Mouse (Mus musculus) frontal cortex, postnatal 14 days (tissue): ENCODE results near the gene Ptpre.

Source experiments
- DNase-seq, 2 experiments: peaks; one replicate each; pipeline ENCODE4 v3.0.0; 2022; ENCODE audit warnings: low spot score in 2 of 2

The Ptpre gene

DNA sequence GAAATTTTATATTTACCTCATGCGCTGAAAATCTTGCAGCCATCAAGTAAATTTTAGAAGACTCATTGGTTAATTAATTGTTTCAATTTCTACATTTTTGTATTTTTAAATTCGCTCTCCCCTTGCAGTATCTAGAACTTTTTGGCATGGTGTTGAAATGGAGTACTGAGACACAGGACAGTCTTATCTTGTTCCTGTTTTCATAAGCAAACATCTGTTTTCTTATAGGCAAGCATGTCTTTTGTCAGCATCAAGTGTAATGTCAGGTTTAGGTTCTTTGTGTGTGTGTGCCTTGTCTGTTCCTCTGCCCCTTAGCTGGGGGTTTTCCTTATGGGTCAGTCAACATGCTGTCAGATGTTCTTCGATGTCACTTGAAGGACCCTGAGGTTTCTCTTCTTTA, 39.0 kb downstream of the Ptpre start:
- no peak for DNase-seq

DNA sequence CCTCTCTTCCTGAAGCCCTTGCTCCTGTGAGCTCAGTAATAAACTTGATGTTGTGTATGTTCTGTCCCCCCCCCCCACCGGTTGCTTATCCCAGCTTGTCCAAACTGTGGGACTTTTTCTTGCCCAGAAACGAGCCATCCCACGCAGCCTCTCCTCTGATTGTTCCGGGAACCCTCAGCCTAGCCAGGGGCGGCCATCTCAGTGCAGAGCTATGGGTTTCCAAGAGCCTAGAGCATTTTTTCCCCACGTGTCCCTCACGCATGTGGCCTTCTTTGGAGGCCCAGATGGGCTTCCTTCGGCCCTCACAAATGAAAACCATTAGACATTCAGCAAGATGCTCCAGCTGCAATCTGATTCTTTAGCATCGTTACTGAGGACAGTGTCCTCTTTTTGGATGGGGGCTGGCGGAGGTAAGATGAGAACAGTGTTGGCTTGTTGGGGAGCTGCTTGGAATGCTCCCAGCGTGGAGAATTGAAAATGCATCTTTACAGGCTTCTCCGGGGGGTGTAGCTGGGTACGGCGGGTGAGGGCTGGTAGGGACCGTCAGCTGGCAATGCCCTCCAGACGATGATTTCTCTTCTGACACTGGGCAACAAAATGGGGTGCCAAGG, 41.5 kb downstream of the Ptpre start:
- peak in 1 of 2 experiments; percentile 52 for DNase-seq

DNA sequence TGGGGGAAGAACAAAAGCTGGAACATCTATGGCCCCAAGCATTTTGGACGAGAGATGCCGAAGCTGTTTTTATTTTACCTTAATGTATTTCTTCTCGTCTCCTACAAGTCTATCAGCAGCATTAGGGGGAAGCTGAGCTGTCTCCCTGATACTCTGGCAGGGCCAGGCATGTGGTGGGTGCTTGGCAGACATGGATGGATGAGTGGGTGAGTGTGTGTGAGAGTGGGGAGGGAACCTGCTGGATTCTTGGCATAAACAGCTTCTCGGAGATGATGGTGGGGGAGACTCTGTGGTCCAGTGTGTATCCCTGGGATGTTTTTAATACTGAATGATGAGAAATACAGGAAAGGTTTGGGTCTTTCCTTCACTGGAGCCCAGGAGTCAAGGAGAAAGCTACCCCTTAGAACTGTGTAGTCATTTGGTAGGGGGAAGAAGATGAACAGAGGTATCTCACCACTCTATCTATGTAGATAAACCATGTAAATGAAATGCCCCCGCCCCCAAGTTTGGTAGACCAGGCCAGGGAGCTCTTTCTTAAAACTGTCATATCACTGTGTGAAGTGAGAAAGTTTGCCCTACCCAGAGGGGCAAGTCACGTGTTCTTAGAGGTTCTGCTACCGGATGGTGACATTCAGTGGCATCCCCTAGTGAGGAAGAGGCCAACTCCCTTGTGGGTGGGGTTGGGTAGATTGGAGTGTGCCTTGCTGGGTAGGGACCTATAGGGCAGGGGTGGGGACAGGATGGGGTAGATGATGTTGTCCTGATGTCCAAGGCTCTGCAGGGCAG, 43.2 kb downstream of the Ptpre start:
- no peak for DNase-seq

DNA sequence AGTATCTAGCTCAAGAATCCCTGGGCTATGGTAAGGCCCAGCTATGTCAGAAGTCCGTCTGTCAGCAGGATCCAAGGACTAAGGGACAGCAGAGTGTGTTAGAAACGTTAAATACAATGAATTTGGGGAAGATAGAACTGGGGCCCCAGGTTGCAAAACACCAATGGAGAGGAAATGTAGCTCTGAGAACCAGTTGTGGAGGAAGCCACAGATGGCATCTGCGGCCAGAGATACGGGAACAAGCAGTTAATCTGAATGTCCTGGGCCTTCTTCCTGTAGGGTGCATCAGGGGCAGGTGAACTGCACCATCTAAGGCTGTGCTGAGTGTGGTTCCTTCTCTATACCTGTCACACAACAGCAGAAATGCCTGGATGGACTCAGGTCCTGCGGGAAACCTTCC, 43.8 kb downstream of the Ptpre start:
- DNase-seq: no peak

DNA sequence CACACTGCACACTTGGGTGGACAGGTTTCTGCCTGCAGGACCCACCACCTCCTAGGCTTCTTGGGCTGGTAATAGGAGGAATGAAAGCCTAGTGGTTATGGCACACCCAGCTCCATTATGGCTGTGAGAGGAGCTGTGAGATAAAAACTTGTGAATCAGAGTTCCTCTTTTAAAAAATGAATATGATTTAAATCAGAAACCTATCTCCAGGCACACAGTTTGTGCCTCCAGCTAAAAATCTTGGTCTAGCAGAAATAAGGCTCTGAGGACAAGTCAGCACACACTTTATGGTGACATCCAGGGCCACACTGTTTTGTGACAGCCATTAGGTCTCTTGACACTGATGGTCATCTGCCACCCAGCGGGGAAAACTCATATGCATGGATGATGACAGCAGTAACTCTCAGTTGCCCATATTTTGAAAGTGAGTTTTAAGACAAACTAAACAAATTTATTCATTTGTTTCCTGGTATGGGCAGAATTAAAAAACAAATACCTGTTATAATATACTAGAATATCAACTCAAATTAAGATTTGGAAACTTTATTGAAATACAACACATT, 47.9 kb downstream of the Ptpre start:
- no peak for DNase-seq

DNA sequence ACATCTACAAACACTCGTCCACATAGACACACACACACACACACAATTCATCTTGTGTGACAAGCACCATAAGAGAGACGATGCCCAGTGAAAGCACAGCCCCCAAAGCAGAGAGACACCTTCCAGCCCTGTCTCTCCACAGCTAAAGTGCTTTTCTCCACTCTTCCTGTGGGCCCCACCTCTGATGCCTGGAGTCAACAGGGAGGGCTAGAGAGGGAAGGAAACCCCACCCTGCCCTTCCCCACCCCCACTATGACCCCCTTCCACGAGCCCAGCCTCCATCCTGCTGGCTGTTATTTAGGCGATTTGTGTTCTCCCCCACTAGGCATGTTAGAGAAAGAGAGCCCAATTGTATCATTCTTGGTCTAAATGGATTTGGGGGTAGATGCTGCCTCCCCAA, 49.1 kb downstream of the Ptpre start:
- DNase-seq: no peak

DNA sequence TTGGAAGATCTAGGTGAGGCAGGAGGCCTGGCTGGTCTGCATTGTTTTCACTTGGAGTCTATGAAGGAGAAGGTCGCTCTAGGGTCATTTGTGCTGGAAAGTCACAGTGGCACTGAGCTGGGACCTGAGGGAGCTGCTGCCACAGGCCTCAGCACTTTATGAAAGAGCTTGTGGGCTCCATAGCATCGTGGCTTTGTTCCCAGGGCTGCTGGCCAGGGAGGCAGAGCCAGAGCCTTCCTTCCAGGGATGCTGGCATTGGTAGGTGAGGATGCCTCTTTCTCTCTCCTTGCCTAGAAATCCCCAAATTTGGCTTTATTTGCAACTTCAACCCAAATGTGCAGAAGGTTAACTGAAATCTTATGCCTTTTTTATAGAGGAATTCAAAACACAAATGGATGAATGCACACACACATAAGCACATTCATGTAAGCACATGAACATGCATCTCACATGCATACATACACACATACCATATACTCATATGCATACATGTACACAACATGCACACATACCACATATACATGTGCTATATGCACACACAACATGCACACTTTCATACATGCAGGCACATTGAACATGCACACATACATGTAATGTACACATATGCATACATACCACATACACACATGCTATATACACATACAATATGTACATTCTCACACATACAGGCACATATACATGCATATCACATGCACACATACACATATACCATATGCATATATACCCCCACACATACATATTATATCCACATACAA, 50.7 kb downstream of the Ptpre start:
- no peak for DNase-seq

DNA sequence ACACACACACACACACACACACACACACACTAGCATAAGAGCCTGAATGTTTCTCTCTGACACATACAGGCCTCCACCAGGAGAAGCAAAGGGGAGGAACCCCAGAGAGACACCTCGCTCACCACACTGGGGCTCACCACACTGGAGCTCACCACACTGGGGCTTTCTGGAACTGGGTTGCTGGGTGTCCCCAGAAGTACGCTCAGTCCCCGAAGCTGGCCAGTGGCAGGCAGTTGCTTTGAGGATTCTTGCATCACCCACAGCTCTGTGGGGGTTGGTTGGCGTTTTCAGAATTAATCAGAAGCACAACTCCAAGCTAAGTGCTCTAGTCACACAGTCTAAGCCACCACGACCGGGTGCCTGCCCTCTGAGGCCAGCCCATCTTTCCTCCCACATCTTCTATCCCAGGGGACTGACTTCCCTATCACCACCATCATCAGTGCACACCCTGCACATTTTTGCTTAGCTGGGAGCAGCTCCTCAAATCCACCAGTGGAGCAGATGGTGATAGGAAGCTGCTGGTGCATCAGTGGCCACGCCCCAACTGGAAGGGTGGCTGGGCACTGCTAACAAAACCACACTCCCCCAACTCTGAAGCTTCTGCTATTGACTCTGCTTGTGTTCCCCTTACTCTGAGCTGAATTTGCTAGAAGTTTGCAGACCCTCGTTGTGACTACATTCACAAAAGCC, 51.5 kb downstream of the Ptpre start:
- DNase-seq: no peak

DNA sequence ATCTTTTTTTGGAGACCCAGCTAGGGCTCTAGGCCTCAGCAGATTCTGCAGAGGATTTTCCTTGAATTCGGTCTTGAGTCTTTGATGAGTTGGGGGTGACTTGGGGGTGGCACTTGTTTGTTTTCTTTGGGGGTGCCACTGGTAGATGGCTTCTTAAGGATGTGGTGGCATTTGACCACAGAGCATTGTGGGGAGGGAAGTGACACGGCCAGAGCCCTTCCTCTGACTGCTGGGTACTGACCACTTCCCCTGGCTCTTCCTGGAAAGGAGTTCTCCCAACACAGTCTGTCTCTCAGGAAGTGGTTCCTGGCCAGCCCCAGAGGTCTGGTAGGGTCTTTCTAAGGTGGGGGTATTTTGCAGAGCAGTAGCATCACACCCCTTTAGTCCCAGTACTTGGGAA, 54.2 kb downstream of the Ptpre start:
- DNase-seq: no peak

DNA sequence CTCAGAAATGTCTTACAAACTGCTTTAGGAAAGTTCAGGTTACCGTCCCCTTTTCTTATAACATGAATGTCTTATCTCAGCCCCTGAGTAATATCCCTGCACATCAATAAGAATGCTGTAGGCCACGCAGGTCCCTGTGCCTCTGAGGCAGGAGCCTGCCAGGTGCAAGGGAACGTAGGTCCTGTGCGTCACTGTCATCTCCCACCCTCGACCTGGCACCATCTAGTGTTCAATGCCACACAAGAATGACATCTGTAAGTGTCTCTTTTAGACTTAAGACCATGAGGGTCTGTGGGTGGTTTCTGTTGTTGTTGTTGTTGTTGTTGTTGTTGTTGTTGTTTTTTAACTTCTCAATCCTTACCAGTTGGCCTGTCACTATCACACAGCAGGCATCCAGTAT, 56.0 kb downstream of the Ptpre start:
- no peak for DNase-seq

DNA sequence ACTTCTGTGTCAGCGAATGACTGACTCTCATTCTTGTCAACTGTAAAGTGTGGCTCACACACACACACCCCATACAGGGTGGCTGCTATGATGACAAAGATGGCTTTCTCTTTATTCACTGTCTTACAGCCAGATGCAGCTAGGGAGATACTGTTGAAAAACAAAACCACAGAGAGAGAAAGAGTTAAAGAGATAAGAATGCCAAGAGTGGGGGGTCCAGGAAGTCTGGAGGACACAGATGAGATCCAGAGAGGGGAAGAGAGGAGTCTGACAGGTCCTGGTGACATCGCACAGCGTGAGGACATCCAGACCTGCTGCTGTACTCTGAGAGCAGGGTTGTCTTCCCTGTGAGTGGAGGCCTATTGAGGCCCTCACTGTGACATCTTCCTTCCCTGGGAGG, 56.5 kb downstream of the Ptpre start:
- no peak for DNase-seq

DNA sequence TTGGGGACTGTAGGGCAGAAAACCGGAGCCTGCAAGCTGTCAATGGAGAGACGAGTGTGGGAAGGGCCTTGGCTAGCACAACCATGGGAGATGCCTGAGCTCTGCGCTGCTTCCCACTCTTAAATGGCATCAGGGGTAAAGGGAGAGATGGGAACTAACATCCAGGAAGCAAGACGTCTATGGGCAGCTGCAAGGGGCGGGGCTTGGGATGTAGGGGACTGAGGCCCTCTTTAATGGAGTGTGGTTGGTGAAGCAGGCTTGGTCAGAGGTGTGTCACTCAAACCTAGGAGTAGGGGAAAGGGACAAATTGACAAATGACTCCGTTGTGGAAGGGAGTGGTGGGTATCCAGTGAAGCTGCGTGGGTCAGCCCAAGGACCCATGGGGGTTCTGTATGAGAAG, 57.4 kb downstream of the Ptpre start:
- no peak for DNase-seq

DNA sequence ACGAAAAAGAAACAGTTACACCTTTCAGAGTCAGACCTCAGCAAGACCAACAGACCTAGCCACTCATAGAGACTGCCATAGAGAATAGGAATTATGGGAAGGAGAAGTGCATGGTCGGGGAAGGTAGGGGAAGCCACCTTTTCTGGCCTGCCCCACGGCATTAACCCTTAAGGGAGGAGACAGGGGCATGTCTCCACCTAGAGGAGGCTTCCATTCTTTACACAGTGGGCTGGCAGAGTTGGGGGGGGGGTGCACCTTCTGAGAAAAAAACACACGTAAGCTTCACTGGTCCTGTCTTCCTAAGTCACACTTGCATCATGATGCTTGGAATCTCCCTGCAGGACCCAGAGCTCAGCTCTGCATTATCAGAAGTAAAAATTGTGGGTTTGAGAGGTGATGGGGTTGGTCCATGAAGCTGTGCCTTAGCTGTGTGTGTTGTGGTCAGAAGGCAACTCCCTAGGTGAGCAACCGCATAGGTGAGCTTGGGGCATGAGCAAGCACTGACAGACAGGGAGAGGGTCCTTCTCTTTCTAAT, 58.4 kb downstream of the Ptpre start:
- no peak for DNase-seq

DNA sequence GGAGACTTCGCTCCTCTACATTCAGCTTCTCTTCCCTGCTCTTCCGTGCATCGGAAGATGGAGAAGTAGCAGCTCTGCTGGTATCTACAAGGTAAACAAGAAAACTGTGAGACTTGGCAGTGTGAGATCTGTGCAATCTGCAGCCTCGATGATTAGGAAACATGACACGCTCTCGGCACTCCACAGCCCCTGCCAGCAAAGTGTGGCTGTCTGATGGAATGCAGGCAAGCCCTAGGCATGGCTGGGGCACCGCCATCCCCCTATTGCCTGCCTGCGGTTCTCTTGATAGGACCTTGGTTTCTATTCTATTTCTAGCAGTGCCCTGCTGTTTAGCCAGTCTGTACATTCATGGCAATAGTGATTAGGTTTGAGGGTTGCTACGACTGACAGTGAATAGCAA, 59.7 kb downstream of the Ptpre start:
- DNase-seq: no peak

DNA sequence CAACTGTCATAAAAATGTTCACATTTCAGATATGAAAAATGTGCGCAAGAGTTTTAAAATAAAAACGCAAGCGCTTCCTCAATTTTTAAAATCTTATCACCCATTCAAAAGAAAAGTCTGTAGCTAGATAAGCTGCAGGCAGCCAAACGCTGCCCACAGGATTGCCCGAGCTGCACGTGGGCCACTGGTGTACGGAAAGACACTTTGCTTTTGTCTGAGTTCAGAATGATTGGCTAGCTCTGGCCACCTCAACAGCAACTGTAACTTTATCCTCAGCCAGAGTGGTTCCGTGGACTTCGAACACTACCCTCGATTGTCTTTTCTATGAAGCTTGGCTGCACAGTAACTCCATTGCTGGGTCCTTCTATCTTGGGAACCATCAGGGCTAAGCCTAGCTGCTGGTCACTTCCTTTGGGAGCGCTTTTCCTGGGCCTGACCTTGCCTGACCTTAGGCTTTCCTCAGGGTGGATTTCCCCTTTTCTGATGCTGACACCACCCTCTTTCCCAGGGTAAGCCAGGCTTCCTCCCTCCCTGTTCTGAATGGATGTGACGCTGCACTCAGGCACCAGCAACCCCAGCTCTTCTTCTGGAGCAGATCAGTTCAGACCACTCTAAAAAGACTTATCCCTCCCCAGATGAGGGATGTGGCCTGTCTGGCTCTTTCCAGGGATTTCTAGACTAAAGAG, 60.5 kb downstream of the Ptpre start:
- no peak for DNase-seq

DNA sequence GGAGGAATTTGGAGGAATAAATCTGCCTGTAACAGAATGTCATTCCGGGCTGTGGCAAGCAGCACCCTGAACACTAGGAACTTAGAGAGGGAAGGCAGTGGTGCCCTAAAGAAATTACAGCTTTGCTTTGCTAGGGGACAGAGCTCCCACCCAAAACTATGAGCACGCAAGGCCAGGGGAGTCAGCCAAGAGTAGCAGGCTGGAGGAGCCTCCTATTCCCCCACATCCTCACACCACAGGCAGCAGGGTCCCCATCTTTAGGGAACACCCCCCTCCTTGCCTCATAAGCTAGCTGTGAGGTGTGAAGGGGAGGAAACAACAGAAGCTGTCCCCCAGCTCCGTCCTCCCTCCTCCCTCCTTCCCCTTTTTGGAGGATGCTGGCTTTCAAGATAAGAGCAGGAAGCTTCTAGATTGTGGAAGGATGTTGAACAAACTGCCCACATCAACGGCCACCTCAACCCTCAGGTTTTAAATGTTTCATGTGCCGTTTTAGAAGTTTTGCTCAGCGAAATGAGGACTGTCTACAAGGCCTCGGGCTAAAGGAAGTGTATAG, 61.1 kb downstream of the Ptpre start:
- DNase-seq: no peak

DNA sequence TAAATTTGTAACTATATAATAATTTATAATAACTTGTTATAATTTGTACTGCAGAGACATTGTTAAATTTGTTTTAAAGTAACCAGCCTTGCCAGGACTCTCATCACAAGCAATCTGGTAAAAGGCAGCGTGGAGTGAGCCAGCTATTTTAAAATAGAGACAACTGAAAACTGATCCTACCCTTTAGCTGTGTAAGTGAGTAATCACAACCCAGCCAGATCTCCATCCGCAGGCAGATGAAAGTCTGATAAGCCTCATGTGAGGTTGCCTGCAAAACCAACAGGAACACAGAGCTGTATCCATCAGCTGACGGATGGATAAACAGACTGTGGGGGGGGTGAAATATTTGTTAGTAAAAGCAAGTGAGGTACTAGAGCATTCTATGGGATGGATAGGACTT, 62.8 kb downstream of the Ptpre start:
- no peak for DNase-seq

DNA sequence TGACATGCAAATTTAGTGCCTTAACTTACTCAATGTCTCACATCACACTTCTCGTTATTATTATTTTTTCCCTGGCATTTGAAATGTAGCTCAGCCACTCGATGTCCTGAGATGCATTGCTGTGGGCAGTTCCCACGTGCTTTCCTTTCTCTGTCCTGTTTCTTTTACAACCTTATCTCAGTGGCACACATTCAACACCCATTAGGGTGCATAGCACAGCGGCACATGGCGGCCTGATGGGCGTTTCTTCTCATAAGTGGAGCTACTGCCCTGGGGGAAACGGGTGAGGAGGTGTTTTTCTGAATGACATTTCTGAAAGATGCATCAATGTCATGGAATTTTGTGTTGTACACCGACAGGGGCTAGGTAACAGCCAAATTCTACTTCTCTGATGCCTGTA, 64.3 kb downstream of the Ptpre start:
- DNase-seq: no peak

DNA sequence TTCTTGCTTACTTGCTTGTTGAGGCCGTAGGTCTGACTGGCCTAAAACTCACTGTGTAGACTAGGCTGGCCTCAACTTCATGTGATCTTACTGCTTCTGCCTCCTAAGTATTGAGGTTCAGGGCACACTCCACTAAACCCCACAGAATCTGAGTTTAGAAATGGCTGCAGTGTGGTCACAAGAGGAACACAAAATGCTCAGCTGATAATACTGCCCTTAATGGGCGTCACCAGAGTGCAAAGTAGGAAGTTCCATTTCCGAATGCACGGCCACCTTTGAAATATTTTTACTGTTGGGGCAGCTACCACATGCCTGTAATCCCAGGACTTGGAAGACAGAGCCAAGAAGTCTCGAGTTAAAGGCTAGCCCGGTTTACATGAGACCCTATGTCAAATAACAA, 65.0 kb downstream of the Ptpre start:
- no peak for DNase-seq

DNA sequence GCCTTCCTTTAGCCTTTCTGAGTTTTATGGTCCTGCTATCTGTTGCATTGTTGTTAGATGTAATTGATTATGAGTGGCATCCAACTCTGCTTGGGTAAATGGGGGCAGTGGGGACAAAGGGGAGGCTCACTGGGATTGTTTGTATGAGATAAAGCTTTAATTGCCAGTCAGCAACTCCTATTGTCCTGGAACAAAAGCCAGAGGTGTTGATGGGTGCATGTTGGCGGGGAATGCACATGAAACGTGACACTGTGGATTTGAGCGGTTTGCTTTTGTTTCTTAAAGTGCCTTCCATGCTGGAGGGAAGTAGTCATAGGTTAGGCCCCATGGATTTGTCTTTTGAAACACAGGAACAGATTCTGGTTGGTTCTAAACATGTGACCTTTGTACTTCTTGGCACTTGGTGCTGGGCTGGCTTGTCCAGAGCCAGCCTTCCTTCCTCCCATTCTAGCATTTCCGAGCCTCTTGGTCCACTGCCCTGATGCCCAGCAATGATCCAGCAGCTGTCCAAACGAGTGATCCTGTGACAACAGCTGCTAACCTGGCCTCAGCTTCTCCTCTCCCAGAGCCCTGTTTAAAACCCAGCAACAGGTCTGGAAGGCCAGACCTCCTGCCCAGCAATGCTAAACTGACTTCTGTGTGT, 65.7 kb downstream of the Ptpre start:
- no peak for DNase-seq
